Mouse (Mus musculus): ENCODE measurements at regions not wholly inside any gene's neighbourhood (a gene's known extent, or its start where the extent isn't known, plus 50 kb on each side); places are given as distances from the start of the nearest gene placed in this dataset.
"Not testable (repeated sequence)": the region's sequence is repeated elsewhere in the genome, so short reads cannot be mapped to it uniquely, and the experiment has no call there.

GRCm38 (mm10) chr2:123655551-123655950 lies 434.2 kb upstream of the Sema6d start:
- DNase-seq = no peak

DNA sequence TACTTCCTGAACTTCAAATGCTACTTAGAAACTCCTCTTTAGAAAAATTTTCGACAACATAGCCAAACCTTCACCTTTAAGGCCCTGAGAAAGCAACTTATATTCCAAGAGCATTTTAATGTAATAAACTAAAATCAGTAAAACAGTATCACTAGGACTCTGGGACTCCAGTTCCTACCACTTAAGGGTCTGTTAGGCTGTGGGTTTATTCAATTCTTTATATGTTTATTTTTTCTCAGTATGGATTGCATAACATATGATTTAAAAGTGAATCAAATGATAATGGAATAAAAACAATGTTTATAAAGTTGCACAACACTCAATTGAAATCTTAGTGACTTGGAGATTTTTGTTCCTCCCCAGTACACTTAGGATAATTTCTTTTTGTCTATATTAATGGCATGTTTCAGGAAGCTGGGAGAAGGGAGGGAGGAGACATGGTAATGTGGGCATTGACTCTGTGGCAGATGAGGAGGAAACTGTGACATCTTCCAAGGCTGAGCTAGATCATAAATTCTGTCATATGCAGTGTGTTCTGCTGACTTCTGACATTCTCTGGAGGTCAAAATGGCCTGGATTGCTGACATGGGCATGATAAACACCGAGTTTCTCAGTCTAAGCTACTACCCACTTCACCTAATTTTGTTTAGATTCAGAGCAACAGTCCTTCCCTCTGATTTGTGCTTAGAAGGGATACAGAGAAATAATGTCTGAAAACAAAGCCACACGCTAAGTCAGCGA lies 401.3 kb upstream of the Sema6d start:
- no peak for DNase-seq

- DNase-seq = no peak
Measured at GRCm38 (mm10) chr2:123689801-123690200, 400.0 kb upstream of the Sema6d start.

DNA sequence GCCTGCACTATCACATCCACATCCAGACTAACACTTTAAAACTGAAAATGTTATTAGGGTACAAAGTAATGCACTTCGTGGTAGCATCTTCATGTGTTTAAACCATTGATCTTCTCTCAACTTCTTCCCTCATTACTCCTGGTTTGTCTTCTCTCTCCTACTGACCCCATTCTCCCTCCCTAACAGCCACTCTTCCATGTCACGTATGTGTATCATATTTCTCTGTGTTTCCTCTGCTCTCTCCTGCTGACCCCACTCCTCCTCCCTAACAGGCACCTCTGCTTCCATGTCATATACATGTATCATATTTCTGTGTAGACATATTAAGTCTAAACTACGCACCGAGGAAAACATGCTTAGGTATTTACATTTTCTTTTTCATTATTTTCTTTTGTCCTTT lies 350.1 kb upstream of the Sema6d start:
- no peak for DNase-seq

- no peak for DNase-seq
Measured at GRCm38 (mm10) chr2:123740541-123740940, 349.2 kb upstream of the Sema6d start.

GRCm38 (mm10) chr2:123754220-123754619 lies 335.5 kb upstream of the Sema6d start:
- DNase-seq = no peak

DNA sequence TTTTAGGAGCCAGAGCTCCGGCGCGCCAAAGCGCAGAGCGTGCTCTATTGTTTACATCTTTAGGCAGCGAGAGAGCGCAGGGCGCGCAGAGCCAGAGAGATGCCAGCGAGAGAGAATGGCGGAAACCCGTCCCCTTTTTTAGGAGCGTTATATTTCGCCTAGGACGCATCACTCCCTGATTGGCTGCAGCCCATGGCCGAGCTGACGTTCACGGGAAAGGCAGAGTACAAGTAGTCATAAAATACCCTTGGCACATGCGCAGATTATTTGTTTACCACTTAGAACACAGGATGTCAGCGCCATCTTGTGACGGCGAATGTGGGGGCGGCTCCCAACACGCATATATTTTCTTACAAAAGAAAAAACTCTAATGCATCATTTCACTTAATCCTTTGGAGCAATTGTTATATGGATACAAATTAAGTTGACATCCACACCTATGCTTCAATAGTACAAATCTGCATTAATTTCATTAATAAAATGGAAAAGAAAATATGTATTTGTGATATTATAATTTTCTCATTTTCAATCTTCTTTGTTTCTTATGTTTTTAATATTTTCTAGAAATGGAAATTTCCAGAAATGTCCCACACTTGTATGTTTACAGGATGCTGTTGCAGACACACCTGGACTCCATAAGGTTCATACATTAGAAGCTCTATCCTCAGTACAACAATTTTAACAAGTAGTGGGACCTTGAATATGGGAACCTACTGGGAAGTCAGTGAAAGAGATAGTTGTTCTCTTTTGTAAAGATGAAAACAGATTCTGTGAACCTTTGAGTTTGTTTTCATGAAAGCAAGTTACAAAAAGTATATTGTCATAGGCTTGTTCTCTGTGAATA lies 334.9 kb upstream of the Sema6d start:
- not testable (repeated sequence) for DNase-seq

DNA sequence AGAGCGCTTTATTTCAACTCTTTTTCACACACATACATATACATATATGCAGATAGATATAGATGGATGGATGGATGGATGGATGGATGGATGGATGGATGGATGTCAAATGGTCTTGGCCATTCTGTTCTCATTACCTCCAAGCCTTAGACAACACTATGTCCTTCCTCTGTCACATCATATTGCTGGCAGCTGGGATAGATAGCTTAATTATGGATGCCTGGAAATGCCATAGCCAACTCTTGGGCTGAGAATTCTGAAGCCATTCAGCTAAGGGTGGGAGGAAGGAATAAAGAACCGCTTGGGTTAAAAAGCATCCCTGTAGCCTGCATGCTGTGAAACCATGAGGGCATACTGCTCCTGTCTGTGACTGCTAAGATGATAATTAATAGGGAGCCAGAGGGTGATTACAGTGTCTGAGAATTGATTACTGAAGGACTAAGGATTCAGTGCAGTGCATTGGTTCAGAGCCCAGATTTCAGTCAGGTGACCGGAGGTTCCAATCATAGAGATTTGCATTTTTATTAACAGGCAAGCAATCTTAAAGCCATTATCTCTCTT lies 290.5 kb upstream of the Sema6d start:
- DNase-seq = no peak

GRCm38 (mm10) chr2:123805646-123806045 lies 284.1 kb upstream of the Sema6d start:
- no peak for DNase-seq

DNA sequence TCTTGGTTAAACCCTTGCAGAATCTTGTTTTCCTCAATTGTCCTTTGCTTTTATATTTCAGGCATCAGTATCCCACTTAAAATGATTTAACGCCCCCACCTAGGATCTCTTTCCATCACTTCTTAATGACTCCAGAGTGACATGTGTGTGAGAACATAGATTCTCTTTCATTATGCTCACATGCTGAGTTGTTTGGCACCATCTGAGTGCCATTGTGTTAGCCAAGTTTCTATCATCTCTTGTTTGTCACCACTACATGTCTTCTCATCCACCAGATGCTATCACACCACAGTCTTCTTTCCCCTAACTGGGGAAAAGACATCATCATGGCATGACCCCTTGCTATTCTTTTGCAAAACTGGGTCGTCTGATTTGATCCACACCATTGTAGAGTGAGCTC lies 283.4 kb upstream of the Sema6d start:
- DNase-seq = no peak

GRCm38 (mm10) chr2:123813182-123813949 lies 276.4 kb upstream of the Sema6d start:
- DNase-seq = peak in 1 of 2 experiments; percentile 4

DNA sequence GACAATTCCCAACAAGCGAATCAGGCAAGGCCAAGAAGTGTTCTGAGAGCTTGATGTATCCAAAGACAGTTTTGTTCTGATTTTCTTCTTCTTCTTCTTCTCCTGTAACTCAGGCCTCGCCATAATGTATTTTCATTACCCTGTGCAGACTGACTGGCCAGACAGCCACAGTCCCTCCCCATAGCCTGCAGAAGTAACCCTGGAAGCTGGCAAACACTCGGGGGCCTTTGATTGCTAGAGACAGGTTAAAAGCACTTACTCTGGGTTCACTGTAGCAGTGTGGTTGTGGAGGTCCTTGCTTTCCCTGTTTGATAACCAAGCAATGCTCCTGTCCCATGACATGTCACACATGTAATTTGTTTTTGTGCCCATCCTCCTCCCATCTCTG lies 275.8 kb upstream of the Sema6d start:
- no peak for DNase-seq

- DNase-seq = no peak
Measured at GRCm38 (mm10) chr2:123816627-123817026, 273.1 kb upstream of the Sema6d start.

DNA sequence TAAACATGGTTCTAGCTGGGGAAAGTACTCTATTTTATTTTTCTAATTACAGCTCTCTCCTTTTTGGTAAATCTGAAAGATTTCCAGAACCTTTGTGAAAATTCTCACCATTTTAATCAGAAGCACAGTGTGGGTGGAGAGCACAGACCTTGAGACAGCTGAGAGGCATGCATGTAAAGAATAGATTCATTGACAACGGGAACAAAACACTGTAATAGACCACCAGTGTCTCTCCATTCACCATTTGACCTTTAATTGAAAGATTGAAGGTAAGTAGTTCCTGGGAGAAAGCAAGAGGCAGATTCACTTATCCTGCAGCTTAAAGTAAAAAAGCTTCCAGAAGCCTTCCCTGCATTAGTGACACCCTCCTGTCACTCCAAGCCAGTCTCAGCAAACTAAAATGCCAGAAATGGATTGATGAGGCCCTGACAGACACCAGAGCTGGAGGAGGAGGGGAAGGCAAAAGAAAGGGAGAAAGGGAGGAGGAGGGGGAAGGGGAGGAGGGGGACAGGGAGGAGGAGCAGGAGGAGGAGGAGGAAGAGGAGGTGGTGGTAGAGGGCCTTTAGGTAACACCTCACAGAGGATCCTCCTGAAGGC lies 256.1 kb upstream of the Sema6d start:
- DNase-seq = no peak
